Mouse (Mus musculus) duodenum, adult 2 months (tissue): ENCODE measurements around the gene Crnn. TPM values are rescaled to one million over a fixed set of nuclear protein-coding genes. Genes with fewer than 3 reads are reported as not detected.

Experiments
- polyA plus RNA-seq: library from polyadenylated mRNA; depleted of rRNA; stranded (reverse); fragments of >200 nt; gene quantifications from 2 replicates; pipeline ENCODE4 v1.2.3, GENCODE M21; 2012; ENCODE audit warnings: low replicate concordance; rRNA removed

The Crnn gene
- not detected in 2 replicates for polyA plus RNA-seq

GRCm38 (mm10) chr3:93144510-93145051, at the start of gene Crnn:
Gene Crnn (plus strand): TSS chr3:93144787.

GRCm38 (mm10) chr3:93196978-93197377, 52.4 kb downstream of the Crnn start, which contains the start of gene Flg2:
Gene Flg2 (plus strand): TSS chr3:93197278.

Other genes with a start within 250 kb of the Crnn start
- not detected in 2 replicates for gene Lce3a, start 218.6 kb upstream of the Crnn start, polyA plus RNA-seq
- not detected in 2 replicates for gene Lce3b, start 211.8 kb upstream of the Crnn start, polyA plus RNA-seq
- not detected in 2 replicates for gene Lce3c, start 200.3 kb upstream of the Crnn start, polyA plus RNA-seq
- gene Lce3d, start 187.4 kb upstream of the Crnn start, polyA plus RNA-seq: not detected in 2 replicates
- not detected in 2 replicates for gene Lce3e, start 177.7 kb upstream of the Crnn start, polyA plus RNA-seq
- gene Lce3f, start 152.6 kb upstream of the Crnn start, polyA plus RNA-seq: not detected in 2 replicates
- 0.17 TPM in 1 of 2 replicates, not detected in the other for gene Crct1, start 129.1 kb upstream of the Crnn start, polyA plus RNA-seq
- gene Lce1m, start 125.7 kb upstream of the Crnn start, polyA plus RNA-seq: not detected in 2 replicates
- not detected in 2 replicates for gene Gm4858, start 76.0 kb upstream of the Crnn start, polyA plus RNA-seq
- not detected in 2 replicates for gene Flg2, start 52.5 kb downstream of the Crnn start, polyA plus RNA-seq
- 0.07 TPM in 1 of 2 replicates, not detected in the other for gene Flg, start 128.7 kb downstream of the Crnn start, polyA plus RNA-seq
- gene Hrnr, start 175.0 kb downstream of the Crnn start, polyA plus RNA-seq: not detected in 2 replicates
- gene Rptn, start 248.9 kb downstream of the Crnn start, polyA plus RNA-seq: not detected in 2 replicates